Mouse (Mus musculus): ENCODE results near the gene Tle4.

DNA sequence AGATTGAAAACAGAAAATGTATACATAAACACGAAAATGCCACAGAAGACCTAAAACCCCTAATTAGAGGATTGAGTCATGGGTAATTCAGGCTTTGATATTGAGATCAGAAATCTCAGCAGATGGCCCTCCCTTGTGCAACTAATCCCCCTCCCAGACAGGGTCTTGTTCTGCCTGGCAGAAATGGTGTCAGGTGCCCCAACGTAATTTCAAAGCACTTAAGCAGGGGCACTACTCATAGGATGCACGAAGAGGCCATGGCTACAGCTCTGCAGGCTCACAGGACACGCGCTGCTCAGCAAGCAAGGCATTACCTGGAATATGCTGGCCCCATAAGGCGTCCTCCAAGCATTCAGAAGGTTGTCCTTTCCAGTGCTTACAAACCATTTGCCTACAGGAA, 146.5 kb downstream of the Tle4 start:
- no peak for TF ChIP-seq CTCF (IDR thresholded peaks at IDR 0.05; ENCODE audit: low read depth, low read length)
- TF ChIP-seq POLR2AphosphoS5 (IDR thresholded peaks at IDR 0.05; ENCODE audit: insufficient replicate concordance, low read depth, low read length) = no peak
- TF ChIP-seq GATA1 (IDR thresholded peaks at IDR 0.05; ENCODE audit: borderline replicate concordance, low read length) = no peak
